Mouse (Mus musculus): ENCODE results near the gene Tnfsf15.

Tnfsf15 gene

GRCm38 (mm10) chr4:63684412-63685252 is 60.3 kb downstream of the Tnfsf15 start:
- DNase-seq (ENCODE audit: low spot score), result no peak

GRCm38 (mm10) chr4:63683716-63684115 is 61.2 kb downstream of the Tnfsf15 start:
- no peak for DNase-seq (ENCODE audit: low spot score)

GRCm38 (mm10) chr4:63683056-63683455 is 61.9 kb downstream of the Tnfsf15 start:
- DNase-seq (ENCODE audit: low spot score), result no peak

- DNase-seq (ENCODE audit: low spot score), result no peak
These were observed 62.5 kb downstream of the Tnfsf15 start for GRCm38 (mm10) chr4:63682441-63682840.

- DNase-seq (ENCODE audit: low spot score), result no peak
These were observed 63.4 kb downstream of the Tnfsf15 start for GRCm38 (mm10) chr4:63681557-63681956.

Data from ovary, postnatal 10 days (tissue).